Mouse (Mus musculus) thymus, adult 2 months (tissue): ENCODE data around the gene Cetn4. TPM values are rescaled to one million over a fixed set of nuclear protein-coding genes. Genes with fewer than 3 reads are reported as not detected.

Experiments used
- DNase-seq: peaks from one replicate; pipeline ENCODE4 v3.0.0; 2021
- H3K27ac ChIP-seq: fragments of 200-500 bp; 2 replicates; pipeline ENCODE4 v1.5.1; 2012; ENCODE audit warnings: low read length, control low read depth; ENCODE audit not compliant: control insufficient read depth, insufficient read depth
- H3K27me3 ChIP-seq: fragments of 200-500 bp; 2 replicates; pipeline ENCODE4 v1.6.1; 2012; ENCODE audit warnings: mild to moderate bottlenecking, low read length, moderate library complexity, mixed read lengths; ENCODE audit not compliant: control insufficient read depth, insufficient read depth
- H3K36me3 ChIP-seq: fragments of 200-500 bp; 2 replicates; pipeline ENCODE4 v1.6.1; 2012; ENCODE audit warnings: mild to moderate bottlenecking, low read length, moderate library complexity; ENCODE audit not compliant: control insufficient read depth, insufficient read depth
- H3K4me1 ChIP-seq: fragments of 200-500 bp; replicated peaks from 2 replicates; pipeline ENCODE4 v1.6.1; 2012; ENCODE audit warnings: low read length; ENCODE audit not compliant: control insufficient read depth, insufficient read depth
- H3K4me3 ChIP-seq: fragments of 200-500 bp; 2 replicates; pipeline ENCODE4 v1.5.1; 2012; ENCODE audit warnings: mild to moderate bottlenecking, low read length, control low read depth, moderate library complexity; ENCODE audit not compliant: control insufficient read depth, insufficient read depth
- CTCF ChIP-seq: fragments of 200-500 bp; IDR thresholded peaks from 2 replicates; pipeline ENCODE4 v1.5.1; 2012; ENCODE audit warnings: mild to moderate bottlenecking, control low read depth, low read length, moderate library complexity, borderline replicate concordance; ENCODE audit not compliant: control insufficient read depth, poor library complexity, insufficient read depth; ENCODE audit errors: extremely low read depth
- POLR2A ChIP-seq: fragments of 200-500 bp; IDR thresholded peaks from 2 replicates; pipeline ENCODE4 v1.6.1; 2012; ENCODE audit warnings: mild to moderate bottlenecking, low read length, control low read depth, moderate library complexity; ENCODE audit not compliant: control insufficient read depth, poor library complexity, insufficient read depth; ENCODE audit errors: extremely low read depth
- WGBS: fragments of 180-500 bp; shearing (Covaris S2); methylation state at CpG from one replicate; pipeline ENCODE4 v1.1.7; 2018; 5-methylcytosine and 5-hydroxymethylcytosine counted together
- polyA plus RNA-seq: library from polyadenylated mRNA; depleted of rRNA; stranded (reverse); fragments of >200 nt; gene quantifications from 2 replicates; pipeline ENCODE4 v1.2.3, GENCODE M21; 2012

Cetn4 gene
- polyA plus RNA-seq, 1 experiment = 0.09 TPM

GRCm38 (mm10) chr3:37329963-37330362 lies 17.5 kb upstream of the Cetn4 start:
- no peak overlapping the region for H3K4me3 ChIP-seq
- H3K4me1 ChIP-seq = no peaks in the 10 kb centered on the region
- H3K27me3 ChIP-seq = no peaks in the 10 kb centered on the region
- H3K27ac ChIP-seq = no peak overlapping the region
- no peaks in the 10 kb centered on the region for H3K36me3 ChIP-seq
- TF ChIP-seq POLR2A (no peak), CTCF (no peak)
- WGBS = 94% methylated on average over 1 of the region's 1 CpGs
- no peak for DNase-seq

- Histone ChIP-seq H3K27me3 (no peaks in the 10 kb centered on the region), H3K4me1 (no peaks in the 10 kb centered on the region), H3K27ac (no peak overlapping the region), H3K36me3 (no peaks in the 10 kb centered on the region), H3K4me3 (no peak overlapping the region)
- TF ChIP-seq POLR2A = no peak
- no peak for TF ChIP-seq CTCF
- WGBS = 35% methylated on average over 2 of the region's 2 CpGs
- DNase-seq = no peak
These were observed 16.0 kb upstream of the Cetn4 start for GRCm38 (mm10) chr3:37328489-37328888.

- Histone ChIP-seq H3K27me3 (no peaks in the 10 kb centered on the region), H3K27ac (no peak overlapping the region), H3K4me1 (no peaks in the 10 kb centered on the region), H3K4me3 (no peak overlapping the region), H3K36me3 (no peaks in the 10 kb centered on the region)
- TF ChIP-seq POLR2A = no peak
- no peak for TF ChIP-seq CTCF
- DNase-seq = no peak
- WGBS = 91% methylated on average over 3 of the region's 3 CpGs
These were observed 14.1 kb upstream of the Cetn4 start for GRCm38 (mm10) chr3:37326627-37327026.

GRCm38 (mm10) chr3:37325317-37326112 lies 13.0 kb upstream of the Cetn4 start:
- H3K27ac ChIP-seq = no peak overlapping the region
- no peaks in the 10 kb centered on the region for H3K4me1 ChIP-seq
- WGBS = 89% methylated on average over 5 of the region's 5 CpGs
- H3K36me3 ChIP-seq = no peaks in the 10 kb centered on the region
- DNase-seq = no peak
- TF ChIP-seq CTCF (no peak), POLR2A (no peak)
- no peaks in the 10 kb centered on the region for H3K27me3 ChIP-seq
- H3K4me3 ChIP-seq = no peak overlapping the region

- WGBS = 43% methylated on average over 3 of the region's 3 CpGs
- H3K27me3 ChIP-seq = no peaks in the 10 kb centered on the region
- no peaks in the 10 kb centered on the region for H3K4me1 ChIP-seq
- no peaks in the 10 kb centered on the region for H3K36me3 ChIP-seq
- H3K4me3 ChIP-seq = no peak overlapping the region
- no peak overlapping the region for H3K27ac ChIP-seq
- TF ChIP-seq CTCF (no peak), POLR2A (no peak)
- DNase-seq = peak; percentile 12
These were observed 11.8 kb upstream of the Cetn4 start for GRCm38 (mm10) chr3:37324310-37324709.

GRCm38 (mm10) chr3:37316233-37316632 lies 3.7 kb upstream of the Cetn4 start:
- DNase-seq = no peak
- Histone ChIP-seq H3K4me3 (no peak overlapping the region), H3K27ac (no peak overlapping the region), H3K4me1 (peaks cover 7% of the 10 kb centered on the region), H3K27me3 (no peaks in the 10 kb centered on the region), H3K36me3 (no peaks in the 10 kb centered on the region)
- TF ChIP-seq CTCF (no peak), POLR2A (no peak)
- WGBS = 95% methylated on average over 1 of the region's 1 CpGs
